Mouse (Mus musculus): ENCODE measurements around the gene Adgrg6.

Gene Adgrg6

DNA sequence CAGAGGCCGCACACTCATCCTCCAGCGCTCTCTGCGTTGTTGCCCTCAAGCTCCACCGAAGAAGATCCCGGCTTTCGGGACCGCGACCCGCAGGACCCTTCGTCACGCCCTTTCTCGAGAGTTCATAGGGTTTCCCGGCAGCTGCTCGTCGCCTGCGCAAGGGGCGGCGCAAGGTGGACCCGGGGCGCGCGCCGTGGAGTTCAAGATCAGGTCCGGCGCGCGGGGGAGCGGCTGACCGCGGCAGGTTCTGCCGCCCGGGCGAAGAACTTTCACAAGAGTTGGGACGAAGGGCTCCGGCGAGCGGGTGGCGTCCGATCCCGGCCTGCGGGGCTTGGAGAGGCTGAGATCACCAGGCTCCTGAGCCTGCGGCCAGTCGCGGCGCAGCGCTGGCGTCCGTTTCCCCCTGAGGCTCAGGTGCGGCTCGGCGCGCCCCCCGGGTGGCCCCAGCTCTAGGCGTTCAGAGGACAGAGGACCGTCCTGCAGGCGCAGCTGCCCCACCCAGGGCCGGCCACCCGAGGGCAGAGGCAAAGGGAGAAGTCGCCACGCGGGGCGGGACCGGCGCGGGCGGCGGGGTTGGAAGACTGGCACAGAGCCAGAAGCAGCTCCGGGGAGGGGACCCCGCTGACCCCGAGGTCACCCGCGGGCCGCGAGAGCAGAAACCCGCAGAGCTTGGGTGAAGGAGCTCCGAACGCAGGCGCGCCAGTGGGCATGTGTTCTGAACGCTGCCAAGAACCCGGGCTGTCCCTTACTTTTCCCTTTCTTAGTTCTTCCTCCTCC lies at the start of gene Adgrg6:
Gene Adgrg6 (minus strand): TSS at position 719 of the 777 bp plus-strand sequence.
- in situ Hi-C loops (cut with MboI, MseI), result loop anchor here (5.0 kb wide), 1 partner anchor 78 kb away; no protein-coding TSS in a partner anchor

DNA sequence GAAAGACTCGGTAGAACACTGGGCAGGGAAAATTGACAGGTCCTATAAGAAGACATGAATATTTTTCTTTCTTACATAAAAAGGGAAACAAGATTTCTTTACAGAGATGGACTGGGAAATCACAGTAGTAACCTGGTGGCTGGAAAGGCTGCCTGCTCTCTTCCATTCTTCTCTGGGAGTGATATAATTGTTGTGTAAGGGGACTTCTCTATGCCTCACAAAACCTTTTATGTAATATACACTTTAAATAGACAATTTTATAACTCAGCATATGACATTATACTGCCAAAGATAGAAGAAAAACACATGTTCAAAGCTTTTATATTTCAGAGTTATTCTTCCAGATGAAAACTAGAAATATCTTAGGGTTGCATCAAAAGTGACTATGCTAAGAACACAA lies 46.8 kb upstream of the Adgrg6 start:
- in situ Hi-C loops (cut with MboI, MseI), result no loop called here

DNA sequence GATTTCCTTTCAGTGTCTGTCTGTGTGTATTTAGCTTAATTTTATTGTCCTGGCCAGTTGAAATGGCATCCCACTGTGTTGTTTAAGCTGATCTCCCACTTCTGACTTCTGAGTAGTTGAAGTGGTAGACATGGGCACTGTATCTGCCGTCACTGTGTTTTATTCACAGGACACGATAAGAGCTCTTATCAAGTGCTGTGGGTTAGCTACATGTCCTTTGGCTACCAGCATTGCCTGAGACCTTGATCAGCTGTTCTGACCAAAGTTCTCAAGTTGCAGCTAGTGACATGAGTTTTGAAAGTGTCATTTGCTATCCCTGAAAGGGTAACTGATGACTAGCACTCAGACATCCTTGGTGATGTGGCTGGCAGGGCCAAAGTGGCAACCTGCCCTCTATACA lies 45.4 kb upstream of the Adgrg6 start:
- in situ Hi-C loops (cut with MboI, MseI), result no loop called here

DNA sequence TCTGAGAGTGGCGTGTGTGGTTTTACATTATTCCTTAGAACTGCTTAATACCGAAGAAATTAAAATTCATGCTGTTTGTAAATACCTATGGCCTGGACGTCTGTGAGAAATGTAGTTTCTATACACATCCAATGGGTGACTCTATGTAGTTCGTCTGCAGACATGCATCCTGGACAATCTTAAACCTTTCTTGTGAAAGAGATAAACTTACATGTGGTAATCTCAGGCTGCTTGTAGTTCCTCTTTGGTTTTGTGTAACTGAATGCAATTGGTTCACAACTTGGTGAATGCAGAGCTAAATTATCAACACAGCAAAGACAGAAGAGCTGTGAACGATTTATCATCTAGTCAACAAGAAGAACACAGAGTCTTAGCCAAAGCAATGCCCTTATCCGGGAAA lies 44.2 kb upstream of the Adgrg6 start:
- in situ Hi-C loops (cut with MboI, MseI), result no loop called here

DNA sequence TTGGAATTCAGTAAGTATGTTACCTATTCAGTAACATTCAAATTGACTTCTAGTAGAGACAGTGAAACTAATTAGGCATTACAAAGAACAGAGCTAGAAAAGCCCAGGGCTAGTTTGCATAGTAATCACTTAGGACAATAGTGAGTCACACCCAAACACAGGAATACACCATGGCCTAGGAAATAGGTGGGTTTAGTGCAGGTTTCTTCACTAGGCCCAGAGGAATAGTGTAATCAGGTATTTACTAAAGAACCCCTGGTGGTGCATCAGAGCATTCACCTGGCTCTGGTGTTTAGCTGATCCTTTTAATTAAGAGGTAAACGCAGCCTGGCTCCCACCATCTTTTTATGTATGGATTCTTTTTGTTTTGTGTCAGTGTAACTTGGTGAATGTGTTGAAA lies 38.0 kb upstream of the Adgrg6 start:
- in situ Hi-C loops (cut with MboI, MseI), result no loop called here

DNA sequence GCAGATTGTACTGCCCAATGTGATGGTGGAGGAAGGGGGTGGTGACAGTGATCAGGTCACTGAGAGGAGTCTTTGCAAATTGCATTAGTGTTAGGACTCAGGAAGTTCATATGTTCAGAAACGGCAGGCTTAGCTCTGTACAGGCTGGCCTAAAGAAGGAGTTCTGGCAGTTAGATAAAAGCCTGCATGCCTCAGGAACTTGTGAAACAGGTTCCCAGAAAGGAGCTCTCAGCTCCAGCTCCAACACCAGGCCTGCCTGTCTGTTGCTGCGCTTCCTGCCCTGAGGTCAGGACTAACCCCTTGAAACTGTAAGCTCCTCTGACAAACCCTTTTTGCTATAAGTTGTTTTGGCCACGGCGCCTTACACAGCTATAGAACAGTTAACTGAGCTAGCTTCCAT lies 28.8 kb upstream of the Adgrg6 start:
- in situ Hi-C loops (cut with MboI, MseI), result no loop called here

DNA sequence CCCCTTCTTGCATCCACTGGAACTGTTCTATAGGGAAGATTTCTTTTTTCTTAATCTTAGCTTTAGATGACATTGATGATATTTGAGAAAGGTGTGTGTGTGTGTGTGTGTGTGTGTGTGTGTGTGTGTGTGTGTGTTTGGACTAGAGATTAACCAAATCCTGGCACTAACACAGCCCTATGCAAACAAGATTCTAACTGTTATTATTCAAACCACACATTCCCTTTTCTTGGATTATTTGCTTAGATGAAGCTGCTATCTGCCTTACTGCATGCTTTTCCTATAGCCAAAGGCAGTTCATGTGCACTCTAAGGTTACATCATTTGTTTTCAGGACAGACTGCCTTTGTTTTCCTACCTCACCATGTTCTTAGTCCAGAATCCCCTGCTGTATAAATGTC lies 25.7 kb upstream of the Adgrg6 start:
- in situ Hi-C loops (cut with MboI, MseI), result no loop called here

DNA sequence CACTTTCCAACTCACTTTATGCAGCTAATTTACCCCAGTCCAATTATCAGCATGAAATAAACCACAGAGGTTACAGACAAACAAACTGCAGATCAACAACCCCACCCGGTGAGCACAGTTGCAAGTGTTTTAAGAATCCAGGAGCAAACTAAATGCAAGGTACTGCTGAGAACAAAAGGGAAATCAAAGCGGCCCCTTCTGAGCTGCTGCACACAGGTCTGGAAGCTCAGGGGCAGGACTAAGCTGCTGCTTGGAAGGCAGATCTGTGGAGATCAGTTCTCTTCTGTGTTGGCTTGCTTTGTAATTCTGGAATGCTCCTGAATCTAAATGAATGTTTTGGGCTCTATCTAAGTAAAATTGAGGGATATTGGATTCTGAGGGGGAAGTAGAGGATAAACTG lies 25.2 kb upstream of the Adgrg6 start:
- in situ Hi-C loops (cut with MboI, MseI), result no loop called here

DNA sequence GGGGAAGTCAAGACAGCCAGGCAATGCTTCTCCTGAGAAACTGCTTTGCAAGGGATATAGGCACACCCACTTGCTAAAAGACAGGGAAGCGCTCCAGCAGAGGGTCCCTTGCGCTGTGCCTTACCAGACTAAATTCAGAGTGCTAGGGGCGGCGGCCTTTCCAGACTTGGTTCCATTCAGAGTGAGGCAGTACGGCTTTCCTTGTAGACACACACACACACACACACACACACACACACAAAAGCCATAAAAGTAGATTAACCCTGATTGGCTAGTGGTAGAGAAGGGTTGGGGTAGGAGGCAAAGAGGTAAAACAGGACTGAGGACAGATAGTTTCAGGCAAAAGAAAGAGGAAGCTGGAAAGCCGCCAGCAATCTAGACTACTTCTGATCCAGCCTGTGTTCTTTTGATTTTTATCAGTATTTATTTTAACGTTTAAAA lies 672 bp upstream of the Adgrg6 start:
- in situ Hi-C loops (cut with MboI, MseI), result loop anchor here (5.0 kb wide), 1 partner anchor 79 kb away; no protein-coding TSS in a partner anchor

DNA sequence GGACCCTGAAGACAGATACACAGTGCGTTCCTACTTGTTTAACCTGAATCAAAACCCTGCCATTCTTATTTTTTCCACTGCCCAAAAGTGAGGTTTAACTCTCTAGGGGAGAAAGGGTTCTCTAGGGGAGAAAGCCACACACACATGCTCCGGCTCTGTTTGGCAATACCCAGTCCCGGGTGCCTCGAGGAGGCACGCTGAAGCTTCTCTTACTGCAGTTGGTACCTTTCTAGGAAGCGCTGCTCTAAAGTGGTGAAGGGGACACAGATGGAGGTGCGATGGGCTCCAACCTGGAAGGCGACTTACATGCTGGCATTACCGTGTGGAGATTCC lies 885 bp downstream of the Adgrg6 start:
- in situ Hi-C loops (cut with MboI, MseI), result no loop called here

DNA sequence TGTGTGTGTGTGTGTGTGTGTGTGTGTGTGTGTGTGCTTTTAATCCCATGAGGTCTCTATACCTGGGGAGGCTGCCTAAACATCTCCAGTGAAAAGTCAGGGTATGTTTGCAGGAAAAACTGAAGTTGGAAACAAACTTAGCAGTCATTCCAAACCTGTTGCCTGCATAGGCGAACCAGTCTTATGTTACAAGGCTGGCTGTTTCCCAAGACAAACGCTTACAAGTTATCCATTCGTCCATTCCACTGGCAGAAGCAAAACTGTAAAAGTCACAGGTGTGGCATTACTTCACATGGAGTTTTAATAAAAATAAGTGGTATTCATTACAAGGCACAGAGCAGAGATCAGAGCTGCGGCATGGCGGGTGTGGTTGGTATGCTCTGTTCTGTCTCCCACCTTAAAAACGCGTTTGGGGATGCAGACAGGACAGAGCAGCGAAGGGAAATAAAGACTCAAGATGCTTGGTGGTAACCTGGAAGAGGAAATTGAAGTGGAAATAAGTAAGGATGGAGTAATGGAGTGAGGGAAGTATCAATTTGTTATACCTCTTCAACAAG lies 1.9 kb downstream of the Adgrg6 start:
- in situ Hi-C loops (cut with MboI, MseI), result no loop called here

DNA sequence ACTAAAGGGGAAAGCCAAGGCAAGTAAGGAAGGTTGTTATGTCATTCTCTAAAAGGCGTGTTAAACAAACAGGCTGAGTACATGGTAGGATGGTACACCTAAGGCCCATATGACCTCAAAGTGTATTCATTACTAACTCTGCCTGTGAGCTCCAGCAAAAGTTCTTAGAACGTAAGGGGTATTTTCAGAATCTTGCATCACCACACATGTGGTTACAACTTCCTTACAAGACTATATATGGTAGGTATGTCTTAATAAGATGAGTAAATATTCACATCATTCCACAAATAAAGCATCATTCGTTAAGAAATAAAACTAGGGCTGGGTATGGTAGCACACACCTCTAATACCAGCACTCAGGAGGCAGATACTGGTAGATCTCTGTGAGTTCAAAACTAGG lies 8.4 kb downstream of the Adgrg6 start:
- in situ Hi-C loops (cut with MboI, MseI), result no loop called here

DNA sequence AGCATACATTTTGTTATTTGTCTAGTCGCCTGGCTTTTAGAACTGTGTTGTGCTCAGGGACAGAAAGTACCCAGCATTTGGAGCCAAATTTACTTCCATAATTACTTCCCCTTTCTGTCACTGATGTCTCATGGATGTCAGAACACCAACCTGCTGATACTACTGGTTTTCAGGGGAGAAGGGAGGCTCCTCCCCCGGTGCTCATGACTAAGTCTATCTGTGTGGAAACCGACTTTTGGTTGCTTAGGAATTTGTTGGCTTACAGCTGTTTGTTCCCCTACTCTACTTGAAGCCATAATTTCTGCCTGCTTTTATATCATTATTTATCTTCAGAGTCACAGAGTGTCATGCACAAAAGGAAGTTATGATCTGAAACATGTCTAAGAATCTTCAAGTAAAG lies 14.4 kb downstream of the Adgrg6 start:
- in situ Hi-C loops (cut with MboI, MseI), result no loop called here

DNA sequence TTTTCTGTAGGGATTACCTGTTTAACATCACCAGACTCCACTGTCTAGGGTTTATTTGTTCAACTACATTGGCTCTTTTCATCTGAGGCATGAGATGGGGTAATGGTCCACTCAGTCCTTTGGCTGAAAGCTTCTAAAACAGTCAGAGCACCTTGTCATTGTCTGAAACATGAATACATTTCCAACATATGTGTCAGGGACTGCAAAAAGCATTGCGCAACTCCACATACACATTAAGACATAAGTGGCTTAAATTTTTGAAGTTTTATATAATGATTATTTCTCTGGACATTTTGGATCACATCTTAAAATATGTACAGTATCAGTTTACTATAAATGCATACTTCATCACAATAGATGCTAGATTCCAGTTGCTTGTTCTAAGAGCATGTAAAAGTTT lies 14.8 kb downstream of the Adgrg6 start:
- in situ Hi-C loops (cut with MboI, MseI), result no loop called here

DNA sequence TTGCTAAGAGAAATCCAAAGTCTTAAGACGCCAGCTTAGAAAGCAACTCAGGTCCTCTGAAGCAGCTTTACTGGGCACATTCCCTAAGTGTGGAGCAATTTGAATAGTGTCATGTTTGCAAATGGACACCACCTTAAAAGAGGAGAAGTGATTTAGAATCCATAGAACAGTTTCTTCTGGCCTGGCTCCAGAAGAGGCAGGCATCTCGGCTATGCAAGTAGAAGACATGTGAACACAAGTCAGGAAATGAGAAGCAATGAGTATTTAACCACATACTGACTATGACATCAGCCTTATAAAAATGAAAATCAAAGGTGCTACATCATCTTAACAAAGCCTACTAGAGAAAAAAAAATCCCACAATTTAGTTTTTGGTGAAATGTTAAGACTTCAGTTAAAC lies 17.7 kb downstream of the Adgrg6 start:
- in situ Hi-C loops (cut with MboI, MseI), result no loop called here

DNA sequence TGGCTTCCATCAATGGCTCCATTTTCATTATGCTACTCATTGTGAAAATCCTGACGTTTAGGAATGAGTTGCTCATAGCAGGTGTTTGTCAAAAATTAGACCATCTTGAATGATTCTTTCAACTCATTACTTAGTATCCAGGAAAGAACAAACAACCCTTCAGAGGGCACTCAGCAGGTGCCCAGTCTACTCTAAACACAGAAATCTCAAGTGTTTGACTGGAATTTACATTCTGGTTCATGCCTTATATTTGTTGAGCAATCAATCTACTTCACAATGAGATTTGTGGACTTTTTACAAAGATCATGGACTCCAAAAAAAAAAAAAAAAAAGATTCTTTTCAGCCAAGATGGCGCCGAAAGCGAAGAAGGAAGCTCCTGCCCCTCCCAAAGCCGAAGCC lies 22.7 kb downstream of the Adgrg6 start:
- in situ Hi-C loops (cut with MboI, MseI), result no loop called here

DNA sequence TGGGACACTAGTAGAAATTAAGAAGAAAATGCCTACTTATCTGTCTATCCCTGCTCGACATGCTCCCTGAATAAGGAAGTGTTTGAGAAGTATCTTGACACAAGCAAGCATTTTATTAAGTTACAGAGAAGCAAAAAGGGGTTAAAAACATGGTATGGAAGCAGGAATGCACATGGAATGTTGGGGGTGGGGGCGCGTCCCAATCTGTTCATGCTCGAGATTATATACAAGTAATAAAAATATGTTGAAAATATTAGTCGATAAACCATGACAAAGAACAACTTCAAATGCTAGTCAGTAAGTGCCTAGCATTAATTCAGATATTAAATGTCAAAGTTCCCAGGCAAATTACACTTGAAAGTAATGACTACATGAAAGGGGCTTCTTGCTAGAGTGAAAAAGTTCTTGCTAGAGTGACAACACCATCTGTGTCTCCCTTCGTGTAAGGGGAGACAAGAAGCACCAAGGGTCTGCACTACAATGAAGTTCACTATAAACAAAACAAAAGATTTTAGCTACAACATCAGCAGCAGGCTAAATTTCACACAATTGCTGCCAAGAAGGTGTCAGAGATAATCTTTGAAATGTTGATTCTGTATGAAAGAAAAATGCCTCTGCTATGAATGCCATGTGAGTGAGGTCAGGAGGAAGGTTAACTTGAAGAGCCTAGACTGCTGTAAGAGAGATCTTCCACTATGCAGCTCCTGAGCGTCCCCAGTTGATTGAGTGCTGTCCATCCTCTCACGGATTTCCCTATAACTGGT lies 24.4 kb downstream of the Adgrg6 start:
- in situ Hi-C loops (cut with MboI, MseI), result no loop called here

DNA sequence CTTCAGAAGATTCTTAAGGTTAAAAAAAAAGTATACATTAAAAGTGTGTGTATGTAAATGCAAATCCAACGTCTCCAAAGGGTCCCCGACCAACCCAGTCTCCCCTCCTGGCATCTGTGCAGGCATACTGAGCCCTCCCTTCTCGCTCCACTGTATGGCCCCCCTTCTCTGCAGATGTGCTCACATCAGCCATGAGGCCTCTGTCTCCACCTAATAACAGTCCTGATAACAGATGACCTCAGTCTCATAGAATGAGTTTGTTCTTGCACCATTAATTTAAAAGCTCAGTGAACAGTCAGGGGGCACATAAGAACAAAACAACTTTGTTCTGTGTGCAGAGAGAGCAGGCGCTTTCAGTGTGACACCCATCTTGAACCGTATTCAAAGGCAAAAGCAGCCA lies 27.6 kb downstream of the Adgrg6 start:
- in situ Hi-C loops (cut with MboI, MseI), result no loop called here

DNA sequence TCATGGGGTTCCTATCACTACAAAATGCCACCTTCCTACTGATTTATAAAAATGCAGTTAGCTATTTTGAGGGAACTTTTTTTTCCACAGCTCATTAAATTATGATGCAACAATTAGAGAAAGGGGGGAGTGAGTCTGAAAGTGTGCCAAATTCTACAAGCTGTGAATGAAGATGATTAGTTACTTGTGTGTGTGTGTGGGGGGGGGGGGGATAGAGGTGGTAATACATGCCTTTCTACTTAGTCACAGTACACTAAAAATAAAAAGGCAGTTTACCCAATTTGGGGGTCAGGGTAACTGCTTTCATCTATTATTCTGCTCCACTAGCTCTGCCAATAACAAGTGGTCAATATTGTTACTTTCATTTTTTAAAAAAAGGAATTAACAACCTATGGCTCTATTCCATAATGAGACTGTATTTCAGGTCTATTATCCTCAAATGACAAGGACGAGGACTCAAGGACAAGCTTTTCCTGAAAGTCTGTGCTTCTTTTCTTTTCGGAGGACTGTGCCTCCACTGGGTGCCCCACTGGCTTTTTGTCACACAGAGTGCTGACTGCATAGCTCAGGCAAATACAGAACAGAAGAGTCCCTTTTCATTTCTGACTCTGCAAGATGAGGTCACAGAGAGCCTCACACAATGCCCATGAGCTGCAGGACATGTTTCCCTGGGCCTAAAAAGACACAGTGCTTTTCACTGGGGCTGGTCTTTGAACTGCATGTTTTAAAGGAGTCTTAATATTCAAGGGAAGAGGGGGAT lies 33.4 kb downstream of the Adgrg6 start:
- in situ Hi-C loops (cut with MboI, MseI), result no loop called here

DNA sequence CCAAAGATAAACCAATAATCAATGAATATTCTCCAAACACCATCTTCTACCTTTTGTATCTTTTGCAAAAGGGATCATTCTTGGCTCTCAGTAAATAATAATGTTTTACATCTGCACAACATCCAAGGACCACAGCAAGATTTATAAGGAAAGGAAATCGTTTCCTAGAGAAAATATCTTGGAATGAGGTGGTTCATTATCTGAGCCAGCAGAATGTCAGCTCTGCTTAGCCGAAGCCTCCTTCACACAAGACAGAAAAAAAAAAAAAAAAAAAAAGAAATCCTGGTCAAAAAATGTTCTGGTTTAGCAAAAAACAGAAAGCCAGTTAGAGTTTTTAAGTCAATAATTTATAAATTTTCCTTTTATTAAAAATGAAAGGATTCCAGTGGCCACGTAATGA lies 34.3 kb downstream of the Adgrg6 start:
- in situ Hi-C loops (cut with MboI, MseI), result no loop called here

DNA sequence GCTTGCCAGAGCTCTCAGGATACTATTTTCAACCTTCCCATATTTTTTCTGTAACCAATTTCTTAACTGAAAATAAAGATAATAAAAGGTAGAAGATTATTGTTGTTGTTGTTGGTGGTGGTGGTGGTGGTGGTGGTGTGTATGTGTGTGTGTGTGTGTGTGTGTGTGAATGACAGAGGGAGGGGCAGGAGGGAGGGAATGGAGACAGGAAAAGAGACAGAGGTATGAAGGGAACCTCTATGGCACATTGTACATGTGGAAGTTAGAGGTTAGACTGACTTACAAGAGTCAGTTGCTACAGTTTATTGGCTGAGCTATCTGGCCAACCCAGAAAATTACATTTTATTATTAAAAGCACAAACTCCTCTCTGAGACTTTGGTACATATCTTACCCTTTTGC lies 49.8 kb downstream of the Adgrg6 start:
- in situ Hi-C loops (cut with MboI, MseI), result no loop called here

DNA sequence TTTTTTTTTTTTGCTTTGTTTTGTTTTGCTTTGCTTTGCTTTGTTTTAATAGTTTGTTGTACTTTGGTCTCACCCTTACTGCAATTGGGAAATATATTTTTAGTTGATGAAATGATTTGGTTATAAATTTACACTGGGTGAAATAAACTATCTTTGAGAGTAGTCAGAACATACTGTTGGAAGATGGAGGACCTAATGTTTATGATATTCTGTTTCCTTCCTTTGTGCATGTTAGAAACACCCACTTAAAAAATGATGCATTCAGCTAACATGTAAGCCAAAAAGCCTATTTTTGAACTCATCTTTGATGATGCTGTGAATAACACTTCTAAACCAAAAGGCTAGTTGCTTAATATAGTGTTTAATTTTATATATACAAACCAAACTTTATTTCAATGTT lies 50.3 kb downstream of the Adgrg6 start:
- in situ Hi-C loops (cut with MboI, MseI), result no loop called here
